Mouse (Mus musculus) layer of hippocampus, postnatal 25 days (tissue): ENCODE measurements around the gene Cdr2. TPM values are rescaled to one million over a fixed set of nuclear protein-coding genes. Genes with fewer than 3 reads are reported as not detected.
"Not testable (repeated sequence)": the region's sequence is repeated elsewhere in the genome, so short reads cannot be mapped to it uniquely, and the experiment has no call there.

Experiments
- DNase-seq, 2 experiments: peaks; one replicate each; pipeline ENCODE4 v3.0.0; 2022; ENCODE audit warnings: mixed read lengths in 2 of 2, low spot score in 1 of 2; ENCODE audit errors: extremely low spot score in 1 of 2
- total RNA-seq, 2 experiments: library from RNA; stranded (reverse); gene quantifications; 2 replicates each; pipeline ENCODE4 v1.2.3; 2021

Cdr2 gene
- total RNA-seq, 2 experiments from 2014 or later: 2.9 to 4.5 TPM

DNA sequence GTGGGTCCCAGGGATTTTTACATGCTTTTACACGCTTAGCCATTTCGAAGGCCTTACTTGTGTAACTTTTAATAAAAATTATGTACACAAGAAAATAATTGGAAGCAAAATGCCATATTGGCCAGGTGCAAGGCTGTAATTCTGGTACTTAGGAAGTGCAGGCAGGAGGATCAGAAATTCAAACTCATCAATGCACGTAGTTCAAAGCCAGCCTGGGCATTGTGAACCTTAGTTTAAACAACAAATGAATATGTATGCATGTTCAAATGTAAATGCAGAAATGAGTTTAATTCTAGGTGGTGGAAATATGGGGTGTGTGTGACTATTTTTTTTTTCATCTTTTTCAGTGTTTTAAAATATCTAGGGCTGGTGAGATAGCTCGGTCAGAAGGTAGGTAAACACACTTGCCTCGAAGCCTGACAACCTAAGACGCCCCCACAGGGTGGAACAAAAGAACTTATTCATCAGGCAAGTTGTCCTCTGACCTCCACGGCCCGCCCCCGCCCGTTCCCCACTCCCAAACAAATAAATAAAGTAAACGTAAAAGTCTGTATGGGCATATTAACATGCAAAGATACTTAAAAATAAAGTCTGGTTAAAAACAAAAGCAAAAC is 65.7 kb downstream of the Cdr2 start:
- DNase-seq: no peak

DNA sequence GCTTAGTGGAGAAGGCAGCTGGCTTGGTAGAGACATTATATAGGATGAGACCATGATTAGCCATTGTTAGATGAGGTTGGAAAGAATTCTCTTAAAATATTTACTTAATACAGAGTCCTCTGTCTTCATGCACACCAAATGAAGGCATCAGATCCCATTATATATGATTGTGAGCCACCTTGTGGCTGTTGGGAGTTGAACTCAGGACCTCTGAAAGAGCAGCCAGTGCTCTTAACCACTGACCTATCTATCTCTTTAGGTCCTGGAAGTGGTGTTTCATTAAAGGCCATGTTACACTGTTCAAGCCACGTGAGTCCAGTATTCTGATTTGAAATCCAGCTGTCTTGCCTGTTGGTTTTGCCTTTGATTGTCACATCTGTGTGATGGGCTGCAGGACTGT is 68.8 kb downstream of the Cdr2 start:
- DNase-seq: no peak

DNA sequence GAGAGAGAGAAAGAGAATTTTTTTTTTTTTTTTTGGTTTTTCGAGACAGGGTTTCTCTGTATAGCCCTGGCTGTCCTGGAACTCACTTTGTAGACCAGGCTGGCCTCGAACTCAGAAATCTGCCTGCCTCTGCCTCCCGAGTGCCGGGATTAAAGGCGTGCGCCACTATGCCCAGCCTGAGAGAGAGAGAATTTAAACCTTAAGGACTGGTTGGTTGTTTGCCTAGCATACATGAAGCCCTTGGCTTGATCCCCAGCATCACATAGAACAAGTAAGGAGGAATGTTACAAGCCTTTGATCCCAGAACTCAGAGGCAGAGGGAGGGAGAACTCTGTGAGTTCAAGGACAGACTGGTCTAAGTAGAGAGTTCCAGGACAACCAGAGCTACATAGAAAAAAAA is 70.8 kb downstream of the Cdr2 start:
- not testable (repeated sequence) for DNase-seq

DNA sequence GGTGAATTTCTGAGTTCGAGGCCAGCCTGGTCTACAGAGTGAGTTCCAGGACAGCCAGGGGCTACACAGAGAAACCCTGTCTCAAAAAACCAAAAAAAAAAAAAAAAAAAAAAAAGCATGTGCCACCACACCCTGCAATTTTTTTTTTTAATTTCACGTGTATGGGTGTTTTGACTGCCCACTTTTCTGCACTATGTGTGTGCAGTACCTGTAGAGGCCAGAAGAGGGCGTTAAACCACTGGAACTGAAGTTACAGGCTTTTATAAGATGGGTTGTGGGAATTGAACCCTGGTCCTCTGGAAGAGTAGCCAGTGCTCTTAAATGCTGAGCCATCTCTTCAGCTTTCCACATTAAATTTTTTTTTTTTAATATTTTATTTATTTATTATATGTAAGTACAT is 71.9 kb downstream of the Cdr2 start:
- not testable (repeated sequence) for DNase-seq

Other genes with a start within 250 kb of the Cdr2 start
- gene Vwa3a, start 243.0 kb downstream of the Cdr2 start, total RNA-seq: 10 to 100 TPM; 10.2 to 13.3 TPM
- gene Gm5737, start 169.9 kb downstream of the Cdr2 start, total RNA-seq: not detected
- gene Eef2k, start 139.5 kb downstream of the Cdr2 start, total RNA-seq: 10 to 100 TPM; 25.7 to 30.4 TPM
- 10 to 100 TPM; 24.7 to 28.2 TPM for gene Polr3e, start 64.6 kb downstream of the Cdr2 start, total RNA-seq
- gene Mfsd13b, start 197 bp upstream of the Cdr2 start, total RNA-seq: 1 to 10 TPM in 1 of 2 experiments, under 1 TPM in 1; 0.68 to 1.1 TPM
- gene Mettl9, start 52.1 kb upstream of the Cdr2 start, total RNA-seq: 10 to 100 TPM; 77.1 to 81.2 TPM
- under 1 TPM; 0.27 to 0.33 TPM for gene Igsf6, start 92.3 kb upstream of the Cdr2 start, total RNA-seq
- 1 to 10 TPM in 1 of 2 experiments, under 1 TPM in 1; 0.47 to 2.4 TPM for gene Otoa, start 99.3 kb upstream of the Cdr2 start, total RNA-seq